ENCODE assay signal across 11 mouse cellular contexts in genomic region chr4:125123279-125123671, GRCm38 (mm10). TPM values are rescaled to one million over a fixed set of nuclear protein-coding genes. Genes with fewer than 3 reads are reported as not detected.
DNase-seq lines count a peak whose midpoint lies in the region; ATAC-seq and TF ChIP-seq lines count a peak whose summit lies in the region.
"Had no signal": no experiment of that assay in that cellular context is flagged by ENCODE, and none has a peak within 500 bp of the region (broad histone marks: within the 10 kb centered on the region; RNA-seq: fewer than 3 reads in every experiment).

No protein-coding gene starts in this region.

- peak overlapping the region; percentile 82 for H3K27ac ChIP-seq in heart, adult 2 months
- peak overlapping the region; percentile 96 for H3K27ac ChIP-seq in CH12.LX (ENCODE audit: insufficient read depth, low read depth)
- H3K27ac ChIP-seq in liver, embryonic 16.5 days (ENCODE audit: low read length) = peak overlapping the region; percentile 31; the same call in 1 of the 2 replicates
- H3K27ac ChIP-seq: neural tube, embryonic 13.5 days had no signal

- no peaks in the 10 kb centered on the region for H3K27me3 ChIP-seq in heart, adult 2 months (ENCODE audit: control insufficient read depth, insufficient read depth, low read length)
- H3K27me3 ChIP-seq in CH12.LX (replicated peaks) = peaks cover under 1% of the 10 kb centered on the region
- H3K27me3 ChIP-seq in liver, embryonic 16.5 days (ENCODE audit: control insufficient read depth, insufficient read depth, low read depth, low read length) = no peaks in the 10 kb centered on the region

- no peaks in the 10 kb centered on the region for H3K79me2 ChIP-seq in heart, adult 2 months (replicated peaks; ENCODE audit: control insufficient read depth, insufficient read depth, low read length)
- peaks cover 40% of the 10 kb centered on the region for H3K79me2 ChIP-seq in CH12.LX (replicated peaks; ENCODE audit: control insufficient read depth, extremely low read depth, insufficient read depth, poor library complexity, severe bottlenecking)

- H3K9me3 ChIP-seq in CH12.LX (replicated peaks; ENCODE audit: low read length) = no peaks in the 10 kb centered on the region
- H3K9me3 ChIP-seq in liver, embryonic 16.5 days (replicated peaks; ENCODE audit: control insufficient read depth, low read length) = no peaks in the 10 kb centered on the region
- H3K9me3 ChIP-seq: neural tube, embryonic 13.5 days had no signal

- H3K4me1 ChIP-seq in heart, adult 2 months (ENCODE audit: control insufficient read depth, insufficient read depth, low read length) = peaks cover 35% of the 10 kb centered on the region
- peaks cover 28 to 67% of the 10 kb centered on the region in 2 experiments for H3K4me1 ChIP-seq in CH12.LX (ENCODE audit: control insufficient read depth in 1 of 2, insufficient read depth in 2 of 2)
- H3K4me1 ChIP-seq in liver, embryonic 16.5 days (ENCODE audit: control insufficient read depth, low read depth, low read length) = peaks cover 32% of the 10 kb centered on the region

- dilution Hi-C loops in CH12.LX (cut with MboI; ENCODE audit: extremely low pct_ligation_motif_present, extremely low pct_unique_long_range_greater_than_20kb, low sequenced_read_pairs) = no loop called here

- intact Hi-C loops in heart, adult 2 months (cut with DNase I) = loop anchor here (2.0 kb wide), 1 partner anchor 38 kb away; the partner anchor contains the start of gene Meaf6
- intact Hi-C loops in heart, postnatal 36 days (cut with DNase I) = no loop called here
- intact Hi-C loops in left cerebral cortex, postnatal 4 days (cut with DNase I) = no loop called here

- TF ChIP-seq POLR2A in heart, adult 2 months (IDR thresholded peaks at IDR 0.05; ENCODE audit: insufficient read depth, low read depth, low read length) = no peak
- TF ChIP-seq POLR2A in CH12.LX (IDR thresholded peaks at IDR 0.05; ENCODE audit: low read depth, low read length) = no peak; the same call in 1 of the 2 replicates

- 0 out of 2 replicates have a peak, but pooled peaks have one; percentile 4 for TF ChIP-seq EP300 in heart, adult 2 months (IDR thresholded peaks at IDR 0.05; ENCODE audit: insufficient read depth, low read depth, low read length)
- TF ChIP-seq EP300 in CH12.LX (IDR thresholded peaks at IDR 0.05; ENCODE audit: low read length) = no peak

- ATAC-seq in liver, embryonic 16.5 days (ENCODE audit: low read depth) = no peak
- ATAC-seq in frontal cortex, adult (ENCODE audit: low TSS enrichment) = no peak

- H3K4me3 ChIP-seq in heart, adult 2 months = peak overlapping the region; percentile 31; the same call in 1 of the 2 replicates
- H3K4me3 ChIP-seq in CH12.LX (replicated peaks in 1 of 3; ENCODE audit: low read depth in 2 of 3, low read length in 2 of 3, poor library complexity in 1 of 3) = peak overlapping the region; percentile 44 to 61 (median 58)
- H3K4me3 ChIP-seq in liver, embryonic 16.5 days (ENCODE audit: low read depth, low read length) = no peak overlapping the region
- H3K4me3 ChIP-seq: neural tube, embryonic 13.5 days had no signal

- peak overlapping the region; percentile 3; the same call in 1 of the 2 replicates for H3K9ac ChIP-seq in heart, adult 2 months (ENCODE audit: low read depth, low read length)
- peak overlapping the region; percentile 64 for H3K9ac ChIP-seq in CH12.LX (ENCODE audit: insufficient read depth, low read depth)
- no peak overlapping the region for H3K9ac ChIP-seq in liver, embryonic 16.5 days (ENCODE audit: low read depth, low read length)
- H3K9ac ChIP-seq: neural tube, embryonic 13.5 days had no signal

- H3K36me3 ChIP-seq in heart, adult 2 months (ENCODE audit: control insufficient read depth, insufficient read depth, low read length) = no peaks in the 10 kb centered on the region; the same call in 1 of the 2 replicates
- peaks cover 46 to 69% of the 10 kb centered on the region in 2 experiments for H3K36me3 ChIP-seq in CH12.LX (replicated peaks in 1 of 2; ENCODE audit: control insufficient read depth in 1 of 2, insufficient read depth in 1 of 2, low read length in 1 of 2)
- H3K36me3 ChIP-seq in liver, embryonic 16.5 days (ENCODE audit: control insufficient read depth, insufficient read depth) = peaks cover 3% of the 10 kb centered on the region; the same call in 1 of the 2 replicates
- H3K36me3 ChIP-seq: neural tube, embryonic 13.5 days had no signal

- H3K4me2 ChIP-seq in CH12.LX (ENCODE audit: insufficient read depth, low read depth, poor library complexity, severe bottlenecking) = peak overlapping the region; percentile 76
- H3K4me2 ChIP-seq in liver, embryonic 16.5 days (ENCODE audit: low read depth, low read length) = peak overlapping the region; percentile 21; the same call in 1 of the 2 replicates
- H3K4me2 ChIP-seq: neural tube, embryonic 13.5 days had no signal

- in situ Hi-C loops in CH12.LX (cut with MboI; ENCODE audit: low pct_ligation_motif_present, low pct_unique_long_range_greater_than_20kb, low sequenced_read_pairs) = no loop called here

- 54% methylated on average over 7 of the region's 7 CpGs for WGBS in heart, adult 2 months
- 55% methylated on average over 7 of the region's 7 CpGs for WGBS in liver, embryonic 16.5 days (ENCODE audit: insufficient replicate concordance)

- no peak for TF ChIP-seq RAD21 in CH12.LX (IDR thresholded peaks at IDR 0.05; ENCODE audit: low read depth, low read length)

- peak; percentile 59 to 80 for DNase-seq in heart, adult 2 months
- DNase-seq in heart, adult 9 months (ENCODE audit: low spot score in 2 of 2) = no peak
- DNase-seq in CH12.LX (ENCODE audit: extremely low read depth) = no peak
- DNase-seq in heart, postnatal 36 days = peak; percentile 54 to 59
- no peak for DNase-seq in layer of hippocampus, adult 11-12 months (ENCODE audit: low spot score)
- DNase-seq in left cerebral cortex, postnatal 4 days = no peak

- TF ChIP-seq CTCF in heart, adult 2 months (IDR thresholded peaks at IDR 0.05) = no peak
- no peak for TF ChIP-seq CTCF in CH12.LX (conservative IDR thresholded peaks at IDR 0.05 in 1 of 2, IDR thresholded peaks at IDR 0.05 in 1 of 2; ENCODE audit: low read depth in 2 of 2, low read length in 2 of 2)

TF ChIP-seq in CH12.LX, 34 proteins besides CTCF, POLR2A, EP300 and RAD21:
- TF ChIP-seq JUN (IDR thresholded peaks at IDR 0.05; ENCODE audit: insufficient read depth, low read depth, low read length) (no peak), MAZ (IDR thresholded peaks at IDR 0.05; ENCODE audit: low read depth, low read length) (no peak), ETS1 (conservative IDR thresholded peaks at IDR 0.05; ENCODE audit: low read depth, low read length) (peak; percentile 2; the same call in 1 of the 2 replicates), NRF1 (IDR thresholded peaks at IDR 0.05; ENCODE audit: low read depth, low read length) (no peak), MEF2A (IDR thresholded peaks at IDR 0.05; ENCODE audit: borderline replicate concordance, low read depth, low read length) (no peak), JUND (conservative IDR thresholded peaks at IDR 0.05; ENCODE audit: low read depth, low read length) (no peak)

RNA-seq across cellular contexts. Expression of gene Zc3h12a, which starts 4.4 kb away (rescaled TPM):
- 1 to 10 TPM; 3.0 to 4.8 TPM for total RNA-seq in heart, adult 2 months (2021)
- polyA plus RNA-seq in heart, adult 2 months (2012; rRNA removed) = 5.0 TPM in 2 replicates
- total RNA-seq in CH12.LX (2012; rRNA removed) = 7.7 and 8.2 TPM in 2 replicates
- total RNA-seq in CH12.LX (2014; rRNA removed) = 1.4 and 2.1 TPM in 2 replicates
- 12.8 and 13.4 TPM in 2 replicates for polyA plus RNA-seq in CH12.LX (2012; ENCODE audit: insufficient read length, low read depth)
- total RNA-seq in heart, postnatal 36 days (2021) = 1 to 10 TPM; 3.3 to 4.5 TPM
- 0.52 and 0.65 TPM in 2 replicates for polyA plus RNA-seq in liver, embryonic 16.5 days (2015; fragmentation: Nextera tagmentation; extraction: Ambion mirVana)
- under 1 TPM; 0.58 to 0.60 TPM for total RNA-seq in left cerebral cortex, postnatal 4 days (2021)

RNA-seq across cellular contexts. Expression of gene Meaf6, which starts 38.3 kb away (rescaled TPM):
- 10 to 100 TPM; 21.2 to 21.6 TPM for total RNA-seq in heart, adult 2 months (2021)
- 15.7 and 17.6 TPM in 2 replicates for polyA plus RNA-seq in heart, adult 2 months (2012; rRNA removed)
- total RNA-seq in CH12.LX (2012; rRNA removed) (29.3 and 37.5 TPM in 2 replicates), CH12.LX (2014; rRNA removed) (24.1 and 26.4 TPM in 2 replicates)
- polyA plus RNA-seq in CH12.LX (2012; ENCODE audit: insufficient read length, low read depth) = 52.8 and 53.8 TPM in 2 replicates
- total RNA-seq in heart, postnatal 36 days (2021) = 10 to 100 TPM; 19.9 to 21.3 TPM
- polyA plus RNA-seq in liver, embryonic 16.5 days (2015; fragmentation: Nextera tagmentation; extraction: Ambion mirVana) = 15.9 and 17.8 TPM in 2 replicates
- total RNA-seq in left cerebral cortex, postnatal 4 days (2021) = 100 to 1,000 TPM; 150 to 165 TPM

RNA-seq across cellular contexts. Expression of gene Snip1, which starts 56.8 kb away (rescaled TPM):
- total RNA-seq in heart, adult 2 months (2021) = 1 to 10 TPM; 7.4 to 7.5 TPM
- 4.4 and 8.2 TPM in 2 replicates for polyA plus RNA-seq in heart, adult 2 months (2012; rRNA removed)
- 23.5 and 28.7 TPM in 2 replicates for total RNA-seq in CH12.LX (2012; rRNA removed)
- 38.8 and 46.6 TPM in 2 replicates for total RNA-seq in CH12.LX (2014; rRNA removed)
- polyA plus RNA-seq in CH12.LX (2012; ENCODE audit: insufficient read length, low read depth) = 25.0 and 25.8 TPM in 2 replicates
- total RNA-seq in heart, postnatal 36 days (2021) = 1 to 10 TPM; 6.5 to 9.2 TPM
- 10.8 and 11.6 TPM in 2 replicates for polyA plus RNA-seq in liver, embryonic 16.5 days (2015; fragmentation: Nextera tagmentation; extraction: Ambion mirVana)
- total RNA-seq in left cerebral cortex, postnatal 4 days (2021) = 10 to 100 TPM; 16.6 to 17.4 TPM

RNA-seq across cellular contexts. Expression of gene Dnali1, which starts 57.8 kb away (rescaled TPM):
- not detected for total RNA-seq in heart, adult 2 months (2021)
- 1.4 TPM in 1 of 2 replicates, not detected in the other for polyA plus RNA-seq in heart, adult 2 months (2012; rRNA removed)
- total RNA-seq in CH12.LX (2012; rRNA removed) = 1.2 and 2.1 TPM in 2 replicates
- 1.1 and 1.3 TPM in 2 replicates for total RNA-seq in CH12.LX (2014; rRNA removed)
- polyA plus RNA-seq in CH12.LX (2012; ENCODE audit: insufficient read length, low read depth) = 2.3 and 2.7 TPM in 2 replicates
- total RNA-seq in heart, postnatal 36 days (2021) = not detected
- not detected in 2 replicates for polyA plus RNA-seq in liver, embryonic 16.5 days (2015; fragmentation: Nextera tagmentation; extraction: Ambion mirVana)
- under 1 TPM; 0.80 to 0.91 TPM for total RNA-seq in left cerebral cortex, postnatal 4 days (2021)
- total RNA-seq: MEL had no signal
- polyA plus RNA-seq: large intestine, adult 2 months had no signal

Comparison
In these comparisons a context has a peak if more than half of its experiments do, and no peak if none do; other contexts are left out.
1. DNase-seq: peak in heart, adult 2 months (2 of 2) and heart, postnatal 36 days (2 of 2); none in heart, adult 9 months (0 of 2), CH12.LX (single experiment), layer of hippocampus, adult 11-12 months (single experiment) and left cerebral cortex, postnatal 4 days (single experiment).
2. H3K27ac ChIP-seq: peak in every context shown above with its lines; median percentile 96 in CH12.LX; 82 in heart, adult 2 months; 31 in liver, embryonic 16.5 days.